Mouse (Mus musculus) E14TG2a.4 (cell line): ENCODE data around the gene 2310002L09Rik.

Experiments
- CTCF ChIP-seq: conservative IDR thresholded peaks from 2 replicates; pipeline ENCODE4 v1.5.1; 2014; ENCODE audit warnings: low read length
- NANOG ChIP-seq: IDR thresholded peaks from 2 replicates; pipeline ENCODE4 v1.6.1; 2014; ENCODE audit warnings: borderline replicate concordance, low read length, mixed read lengths

- TF ChIP-seq CTCF (no peak), NANOG (no peak)
Observed at GRCm38 (mm10) chr4:73950375-73950896, at the start of gene 2310002L09Rik.
